Mouse (Mus musculus): ENCODE data around the gene Fgfr2.

The Fgfr2 gene

GRCm38 (mm10) chr7:131628846-131629391, 1494.2 kb downstream of the Fgfr2 start:
- peak in 1 of 2 experiments; percentile 28 for DNase-seq (ENCODE audit: low spot score in 2 of 2)

GRCm38 (mm10) chr7:131628356-131628755, 1494.8 kb downstream of the Fgfr2 start:
- DNase-seq (ENCODE audit: low spot score in 2 of 2): no peak

- DNase-seq (ENCODE audit: low spot score in 2 of 2): no peak
Observed at GRCm38 (mm10) chr7:131609677-131610076, 1513.5 kb downstream of the Fgfr2 start.

DNA sequence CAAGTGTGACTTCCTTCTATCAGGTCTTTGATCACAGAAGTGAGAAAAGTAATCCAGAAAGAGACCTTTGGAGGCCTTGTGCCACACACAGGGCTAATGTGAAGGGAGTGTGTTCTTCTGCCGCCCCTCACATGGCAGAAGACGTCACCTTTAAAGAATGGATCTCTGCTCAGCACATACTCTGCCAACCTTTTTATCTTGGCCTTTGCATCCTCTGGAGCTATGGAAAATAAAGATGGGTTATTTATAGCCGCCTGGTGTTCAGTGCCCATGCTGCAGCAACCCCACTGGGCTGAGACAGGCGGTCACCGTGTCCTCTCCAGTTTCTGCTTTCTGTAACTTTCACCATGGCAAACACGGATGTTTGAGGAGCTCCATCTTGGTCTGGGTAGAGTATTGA, 1515.1 kb downstream of the Fgfr2 start:
- no peak for DNase-seq (ENCODE audit: low spot score in 2 of 2)

DNA sequence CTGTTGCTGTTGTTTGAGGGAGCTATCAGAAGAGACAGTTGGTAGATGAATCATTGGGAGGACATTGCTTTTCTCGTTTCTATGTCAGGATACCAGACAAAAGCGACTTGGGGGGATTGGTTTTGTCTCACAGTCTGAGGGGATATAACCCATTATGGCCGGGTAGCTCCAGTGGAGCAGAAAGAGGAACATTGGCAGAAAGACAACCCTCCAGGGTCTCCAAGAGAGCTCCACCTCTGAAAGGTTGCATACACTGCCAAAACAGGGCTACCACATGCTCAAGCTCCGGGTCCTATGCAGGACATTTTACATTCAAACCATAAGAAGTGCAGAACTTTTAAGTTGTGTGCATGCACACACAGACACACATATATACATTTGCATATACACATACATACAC, 1517.7 kb downstream of the Fgfr2 start:
- no peak for DNase-seq (ENCODE audit: low spot score in 2 of 2)

DNA sequence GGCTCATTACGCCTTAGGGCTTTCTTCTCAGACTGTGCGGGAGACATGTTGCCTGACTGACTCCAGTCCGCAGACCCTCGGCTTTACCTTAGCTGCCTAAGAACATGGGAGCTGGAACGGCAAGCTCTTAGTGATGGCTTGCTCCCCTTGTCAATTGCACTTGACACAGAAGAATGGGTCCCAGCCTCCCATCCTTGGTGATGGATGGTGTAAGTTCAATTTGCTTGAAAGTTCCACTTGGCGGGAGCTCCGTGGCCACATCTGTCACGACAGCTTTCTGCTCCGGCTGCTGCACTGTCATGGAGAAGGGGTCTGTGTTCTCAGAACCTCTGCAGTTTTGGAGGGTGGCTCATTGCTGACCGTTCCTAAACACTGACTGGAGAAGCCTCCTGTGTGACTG, 1518.2 kb downstream of the Fgfr2 start:
- no peak for DNase-seq (ENCODE audit: low spot score in 2 of 2)

GRCm38 (mm10) chr7:131603186-131603585, 1520.0 kb downstream of the Fgfr2 start:
- DNase-seq (ENCODE audit: low spot score in 2 of 2): no peak

- DNase-seq (ENCODE audit: low spot score in 2 of 2): no peak
Observed at GRCm38 (mm10) chr7:131602106-131602505, 1521.0 kb downstream of the Fgfr2 start.

DNA sequence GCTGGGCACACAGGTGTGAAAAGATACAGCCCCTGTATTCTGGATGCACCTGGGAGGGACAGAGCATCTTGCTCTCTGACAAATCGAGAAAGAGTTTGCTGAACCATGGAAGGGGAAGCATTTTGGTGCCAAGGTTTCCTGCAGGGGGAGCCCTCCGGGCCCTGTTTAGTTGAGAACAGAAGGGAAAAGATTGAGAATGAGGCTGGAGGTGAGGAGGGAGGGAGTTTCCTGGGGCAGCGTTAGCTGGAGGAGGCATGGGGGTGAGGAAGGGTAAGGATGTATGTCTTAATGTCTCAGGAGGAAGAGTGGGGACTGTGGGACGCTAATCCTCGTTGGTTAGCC, 1524.7 kb downstream of the Fgfr2 start:
- peak in 1 of 2 experiments; percentile 23 for DNase-seq (ENCODE audit: low spot score in 2 of 2)

GRCm38 (mm10) chr7:131597779-131598482, 1525.2 kb downstream of the Fgfr2 start:
- DNase-seq (ENCODE audit: low spot score in 2 of 2): no peak

DNA sequence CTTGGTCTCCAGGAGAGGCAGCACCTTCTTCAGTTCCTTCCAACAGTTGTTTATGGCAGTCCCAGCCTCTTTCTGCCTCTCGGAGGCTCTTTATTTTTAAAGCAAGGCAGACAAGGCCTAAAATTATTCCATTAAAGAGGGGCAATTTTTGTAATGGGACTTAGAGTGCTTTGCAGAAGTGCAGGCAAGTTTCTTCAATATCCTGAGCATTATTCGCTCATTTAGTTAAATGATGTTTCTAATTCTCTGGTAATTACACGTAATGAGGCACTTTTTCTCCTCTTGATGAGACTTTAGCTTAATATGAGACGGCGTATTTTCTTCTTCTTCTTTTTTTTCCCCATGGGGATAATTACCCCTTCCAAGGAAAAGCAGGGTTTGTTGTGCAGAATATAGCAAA, 1537.6 kb downstream of the Fgfr2 start:
- DNase-seq (ENCODE audit: low spot score in 2 of 2): no peak

DNA sequence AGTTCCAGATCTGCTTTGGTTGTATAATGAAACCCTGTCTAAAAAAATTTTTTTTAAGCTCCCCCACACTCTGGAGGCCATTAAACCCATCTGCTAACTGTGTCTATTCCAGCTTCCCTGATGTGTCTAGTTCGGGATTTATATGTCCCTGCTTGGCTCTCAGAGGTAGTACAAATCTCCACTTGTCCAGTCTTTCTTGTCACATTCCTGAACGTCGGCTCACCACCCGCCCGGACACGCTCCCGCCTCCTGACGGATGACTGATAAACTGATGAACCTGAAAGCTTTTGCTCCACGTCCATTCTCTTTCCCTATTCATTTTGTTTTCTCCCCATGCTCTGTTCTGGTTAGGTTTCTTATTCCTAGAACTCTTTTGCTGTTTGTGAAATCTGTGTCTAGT, 1541.0 kb downstream of the Fgfr2 start:
- no peak for DNase-seq (ENCODE audit: low spot score in 2 of 2)

- no peak for DNase-seq (ENCODE audit: low spot score in 2 of 2)
Observed at GRCm38 (mm10) chr7:131575246-131575645, 1547.9 kb downstream of the Fgfr2 start.

GRCm38 (mm10) chr7:131560697-131561042, 1562.5 kb downstream of the Fgfr2 start:
- DNase-seq (ENCODE audit: low spot score in 2 of 2): no peak

DNA sequence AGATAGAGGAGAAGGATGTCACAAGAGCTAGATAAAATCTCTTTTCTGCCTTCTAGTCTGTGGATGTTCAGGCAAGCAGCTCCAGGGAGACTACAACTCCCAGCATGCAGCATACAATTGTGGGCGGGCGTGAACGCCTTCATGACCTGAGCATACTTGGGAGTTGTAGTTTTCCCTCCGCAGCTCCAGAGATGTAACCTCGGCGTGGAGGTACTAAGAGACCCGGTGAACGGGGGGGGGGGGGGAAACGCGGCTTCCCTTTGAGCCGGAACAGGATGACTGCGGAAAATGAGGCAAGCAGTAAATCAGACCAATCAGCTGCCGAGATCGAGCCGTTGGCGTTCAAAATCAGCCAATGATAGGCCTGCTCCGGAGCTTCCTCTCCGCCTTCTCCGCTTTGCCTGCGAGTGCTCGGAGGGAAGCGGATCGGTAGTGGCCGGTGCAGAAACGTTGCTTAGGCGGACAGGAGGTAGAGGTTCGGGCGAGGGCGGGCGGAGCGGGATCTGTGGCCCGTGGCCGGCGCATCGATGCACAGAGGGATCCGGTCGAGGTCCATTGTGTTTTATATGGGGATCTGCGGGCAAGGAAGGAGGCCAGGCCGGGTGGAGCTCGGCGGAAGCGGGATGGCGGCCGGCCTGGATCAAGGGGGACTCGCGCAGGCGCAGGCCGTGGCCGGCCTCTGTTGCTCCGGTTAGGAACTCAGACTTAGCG, 1563.0 kb downstream of the Fgfr2 start, which contains the start of gene Bub3:
Bub3 (plus strand) TSS at position 237 of the 711 bp plus-strand sequence.
- DNase-seq (ENCODE audit: low spot score in 2 of 2): peak; percentile 90 to 91

GRCm38 (mm10) chr7:131557751-131558150, 1565.4 kb downstream of the Fgfr2 start:
- no peak for DNase-seq (ENCODE audit: low spot score in 2 of 2)

GRCm38 (mm10) chr7:131556541-131557271, 1566.4 kb downstream of the Fgfr2 start:
- no peak for DNase-seq (ENCODE audit: low spot score in 2 of 2)

GRCm38 (mm10) chr7:131556116-131556515, 1567.0 kb downstream of the Fgfr2 start:
- no peak for DNase-seq (ENCODE audit: low spot score in 2 of 2)

DNA sequence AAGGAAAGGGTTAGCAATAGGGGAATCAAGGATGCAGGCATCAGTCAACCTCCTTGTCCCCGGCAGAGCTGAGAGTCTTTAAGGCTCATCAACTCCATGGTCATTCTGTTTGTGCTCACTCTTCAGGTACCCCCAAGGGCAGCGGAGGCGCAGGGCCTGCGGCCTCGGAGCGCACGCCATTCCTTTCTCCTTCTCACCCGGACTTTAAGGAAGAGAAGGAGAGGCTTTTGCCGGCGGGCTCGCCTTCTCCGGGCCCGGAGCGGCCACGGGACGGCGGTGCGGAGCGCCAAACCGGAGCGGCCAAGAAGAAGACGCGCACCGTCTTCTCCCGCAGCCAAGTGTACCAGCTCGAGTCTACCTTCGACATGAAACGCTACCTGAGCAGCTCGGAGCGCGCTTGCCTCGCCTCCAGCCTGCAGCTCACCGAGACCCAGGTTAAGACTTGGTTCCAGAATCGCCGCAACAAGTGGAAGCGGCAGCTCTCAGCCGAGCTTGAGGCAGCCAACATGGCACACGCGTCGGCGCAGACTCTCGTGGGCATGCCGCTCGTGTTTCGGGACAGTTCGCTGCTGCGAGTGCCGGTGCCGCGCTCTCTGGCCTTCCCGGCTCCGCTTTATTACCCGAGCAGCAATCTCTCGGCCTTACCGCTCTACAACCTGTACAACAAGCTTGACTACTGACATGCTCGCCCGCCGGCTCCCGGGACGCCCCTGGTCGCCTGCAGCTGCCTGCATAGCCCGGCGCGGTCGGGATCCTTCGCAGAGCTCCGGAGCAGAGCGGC, 1567.7 kb downstream of the Fgfr2 start:
- no peak for DNase-seq (ENCODE audit: low spot score in 2 of 2)

DNA sequence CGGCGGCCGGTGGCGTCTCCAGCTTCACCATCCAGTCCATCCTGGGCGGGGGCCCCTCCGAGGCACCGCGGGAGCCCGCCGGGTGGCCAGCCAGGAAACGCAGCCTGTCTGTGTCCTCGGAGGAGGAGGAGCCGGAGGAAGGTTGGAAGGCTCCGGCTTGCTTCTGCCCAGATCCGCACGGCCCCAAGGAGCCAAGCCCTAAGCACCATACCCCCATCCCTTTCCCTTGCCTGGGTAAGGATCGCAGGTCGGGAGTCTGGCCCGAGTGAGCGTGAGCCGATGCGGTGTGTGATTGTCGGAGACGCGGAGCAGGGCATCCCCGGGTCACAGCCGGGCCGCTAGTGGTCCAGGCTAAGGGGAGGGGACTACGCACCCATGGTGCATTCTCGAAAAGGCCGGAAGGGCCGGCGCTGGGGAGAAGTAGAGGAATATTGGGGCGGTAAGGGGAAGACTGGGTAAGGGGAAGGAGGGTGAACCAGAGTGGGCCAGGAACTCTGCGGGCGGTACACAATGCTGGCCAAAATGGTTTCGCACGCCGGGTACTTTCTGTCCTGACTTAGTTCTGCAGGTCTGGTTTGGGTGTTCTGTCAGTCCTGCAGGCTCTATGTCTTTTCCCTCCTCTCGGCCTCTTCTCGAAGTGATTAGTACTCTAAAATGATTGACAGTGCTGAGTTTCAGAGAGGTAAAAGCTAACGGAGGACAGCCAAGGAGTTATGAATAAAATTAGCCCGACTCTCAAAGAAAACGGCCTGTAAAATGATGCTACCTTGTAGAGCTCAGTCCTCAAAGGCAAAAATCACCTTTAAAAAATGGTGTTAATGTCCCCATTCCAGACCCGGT, 1568.6 kb downstream of the Fgfr2 start:
- no peak for DNase-seq (ENCODE audit: low spot score in 2 of 2)

DNA sequence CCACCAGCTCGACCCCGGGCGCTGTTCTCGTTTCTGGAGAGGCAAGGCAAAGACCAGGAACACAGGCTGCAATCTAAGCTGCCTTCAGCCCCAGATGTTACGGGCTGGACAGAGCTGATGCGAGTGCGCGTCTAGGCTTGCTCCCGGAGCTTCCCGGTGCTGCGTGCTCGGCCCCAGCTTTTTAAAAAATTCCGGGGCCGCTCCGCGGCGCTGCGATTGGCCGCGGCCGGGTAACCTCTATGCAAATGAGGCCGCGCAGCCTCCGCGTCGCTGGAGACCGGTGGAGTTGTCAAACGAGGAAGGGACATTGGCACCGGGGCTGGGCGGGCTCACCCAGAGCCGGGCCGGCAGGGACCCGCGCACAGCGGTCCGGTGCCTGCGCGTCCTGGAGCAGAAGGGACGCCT, 1569.4 kb downstream of the Fgfr2 start:
- DNase-seq (ENCODE audit: low spot score in 2 of 2): no peak
